Mouse (Mus musculus): ENCODE measurements around the gene Atg10.
A peak's percentile ranks its signal among the peaks of the same experiment; 100 is the strongest.

Gene Atg10

GRCm38 (mm10) chr13:91171766-91172491, 51.8 kb downstream of the Atg10 start:
- DNase-seq: no peak

GRCm38 (mm10) chr13:91171205-91171604, 52.6 kb downstream of the Atg10 start:
- no peak for DNase-seq

- DNase-seq: no peak
Measured at GRCm38 (mm10) chr13:91169529-91170319, 54.0 kb downstream of the Atg10 start.

GRCm38 (mm10) chr13:91168486-91168885, 55.3 kb downstream of the Atg10 start:
- no peak for DNase-seq

GRCm38 (mm10) chr13:91167561-91167960, 56.2 kb downstream of the Atg10 start:
- DNase-seq: no peak

GRCm38 (mm10) chr13:91166286-91166685, 57.5 kb downstream of the Atg10 start:
- DNase-seq: no peak

- no peak for DNase-seq
Measured at GRCm38 (mm10) chr13:91165200-91165599, 58.6 kb downstream of the Atg10 start.

GRCm38 (mm10) chr13:91163292-91163691, 60.5 kb downstream of the Atg10 start:
- no peak for DNase-seq

GRCm38 (mm10) chr13:91162452-91162851, 61.3 kb downstream of the Atg10 start:
- DNase-seq: no peak

- no peak for DNase-seq
Measured at GRCm38 (mm10) chr13:91160616-91161015, 63.2 kb downstream of the Atg10 start.

GRCm38 (mm10) chr13:91159881-91160280, 63.9 kb downstream of the Atg10 start:
- no peak for DNase-seq

GRCm38 (mm10) chr13:91157941-91158340, 65.8 kb downstream of the Atg10 start:
- DNase-seq: no peak

- DNase-seq: no peak
Measured at GRCm38 (mm10) chr13:91157429-91157828, 66.3 kb downstream of the Atg10 start.

GRCm38 (mm10) chr13:91156949-91157348, 66.8 kb downstream of the Atg10 start:
- DNase-seq: no peak

- no peak for DNase-seq
Measured at GRCm38 (mm10) chr13:91156308-91156707, 67.5 kb downstream of the Atg10 start.

- DNase-seq: no peak
Measured at GRCm38 (mm10) chr13:91155429-91156207, 68.2 kb downstream of the Atg10 start.

GRCm38 (mm10) chr13:91154622-91155021, 69.1 kb downstream of the Atg10 start:
- no peak for DNase-seq

GRCm38 (mm10) chr13:91136337-91136736, 87.4 kb downstream of the Atg10 start:
- DNase-seq: no peak

- no peak for DNase-seq
Measured at GRCm38 (mm10) chr13:91133334-91133890, 90.4 kb downstream of the Atg10 start.

- DNase-seq: peak; percentile 13 to 21
Measured at GRCm38 (mm10) chr13:91129071-91129470, 94.7 kb downstream of the Atg10 start.

GRCm38 (mm10) chr13:91128581-91128980, 95.2 kb downstream of the Atg10 start:
- DNase-seq: no peak

GRCm38 (mm10) chr13:91118156-91118555, 105.6 kb downstream of the Atg10 start:
- DNase-seq: no peak

GRCm38 (mm10) chr13:91114880-91115279, 108.9 kb downstream of the Atg10 start:
- DNase-seq: no peak
